Mouse (Mus musculus) CH12.LX (cell line): ENCODE measurements around the gene 2810006K23Rik. TPM values are rescaled to one million over a fixed set of nuclear protein-coding genes. Genes with fewer than 3 reads are reported as not detected.

Experiments used
- DNase-seq: peaks from one replicate; pipeline ENCODE4 v3.0.0-alpha.2; 2013; ENCODE audit errors: extremely low read depth
- H3K27ac ChIP-seq: 2 replicates; pipeline ENCODE4 v1.5.1; 2012; ENCODE audit warnings: low read depth, mild to moderate bottlenecking, control low read depth, moderate library complexity; ENCODE audit not compliant: insufficient read depth
- H3K27me3 ChIP-seq: replicated peaks from 2 replicates; pipeline ENCODE3; 2012; ENCODE audit warnings: inconsistent platforms
- H3K36me3 ChIP-seq, 2 experiments: replicated peaks in 1 of 2; 2 replicates each; pipeline versions ENCODE3 to v1.6.1; 2012; ENCODE audit warnings: inconsistent platforms in 1 of 2, low read length in 1 of 2, mild to moderate bottlenecking in 1 of 2, mixed read lengths in 1 of 2, moderate library complexity in 1 of 2; ENCODE audit not compliant: control insufficient read depth in 1 of 2, insufficient read depth in 1 of 2
- H3K4me1 ChIP-seq, 2 experiments: 2 replicates each; pipeline ENCODE4 v1.6.1; 2012; ENCODE audit warnings: inconsistent platforms in 1 of 2, moderate library complexity in 1 of 2; ENCODE audit not compliant: insufficient read depth in 2 of 2, control insufficient read depth in 1 of 2
- H3K4me2 ChIP-seq: 2 replicates; pipeline ENCODE4 v1.6.1; 2012; ENCODE audit warnings: low read depth, mild to moderate bottlenecking, control low read depth; ENCODE audit not compliant: poor library complexity, insufficient read depth, severe bottlenecking
- H3K4me3 ChIP-seq, 3 experiments: fragments of 150-350 bp in 1 of 3; sonication (generic) in 1 of 3; replicated peaks in 1 of 3; 2 replicates each; pipeline versions ENCODE3 to v1.5.1; 2011 to 2012; ENCODE audit warnings: low read depth in 2 of 3, low read length in 2 of 3, mild to moderate bottlenecking in 2 of 3, moderate library complexity in 2 of 3, control low read depth in 1 of 3, improper control_type of control experiment in 1 of 3, inconsistent platforms in 1 of 3, mixed read lengths in 1 of 3; ENCODE audit not compliant: poor library complexity in 1 of 3
- H3K79me2 ChIP-seq: replicated peaks from 2 replicates; pipeline ENCODE4 v1.6.1; 2012; ENCODE audit warnings: mild to moderate bottlenecking, moderate library complexity; ENCODE audit not compliant: control insufficient read depth, poor library complexity, insufficient read depth, severe bottlenecking; ENCODE audit errors: extremely low read depth
- H3K9ac ChIP-seq: 2 replicates; pipeline ENCODE4 v1.6.1; 2012; ENCODE audit warnings: low read depth, mild to moderate bottlenecking, control low read depth, moderate library complexity; ENCODE audit not compliant: insufficient read depth
- H3K9me3 ChIP-seq: replicated peaks from 2 replicates; pipeline ENCODE3; 2012; ENCODE audit warnings: low read length, inconsistent platforms, mixed read lengths
- BHLHE40 ChIP-seq: IDR thresholded peaks from 2 replicates; pipeline ENCODE4 v1.6.1; 2011; ENCODE audit warnings: mild to moderate bottlenecking, low read depth, low read length, improper control_type of control experiment
- CHD1 ChIP-seq: IDR thresholded peaks from 2 replicates; pipeline ENCODE4 v1.6.1; 2012; ENCODE audit warnings: low read depth, low read length, improper control_type of control experiment, inconsistent platforms
- CTCF ChIP-seq, 2 experiments: IDR thresholded peaks in 1 of 2; conservative IDR thresholded peaks in 1 of 2; 2 replicates each; pipeline ENCODE4 v1.5.1; 2011 to 2012; ENCODE audit warnings: low read depth in 2 of 2, low read length in 2 of 2, improper control_type of control experiment in 1 of 2, inconsistent platforms in 1 of 2, mild to moderate bottlenecking in 1 of 2, moderate library complexity in 1 of 2
- ELF1 ChIP-seq: IDR thresholded peaks from 2 replicates; pipeline ENCODE4 v1.6.1; 2014; ENCODE audit warnings: low read depth, mild to moderate bottlenecking, inconsistent platforms, low read length, improper control_type of control experiment
- ETS1 ChIP-seq: conservative IDR thresholded peaks from 2 replicates; pipeline ENCODE4 v1.6.1; 2012; ENCODE audit warnings: low read depth, mild to moderate bottlenecking, inconsistent platforms, low read length, improper control_type of control experiment, moderate library complexity
- IRF4 ChIP-seq: IDR thresholded peaks from 2 replicates; pipeline ENCODE4 v1.6.1; 2014; ENCODE audit warnings: low read depth, mild to moderate bottlenecking, inconsistent platforms, low read length, improper control_type of control experiment
- JUND ChIP-seq: conservative IDR thresholded peaks from 2 replicates; pipeline ENCODE4 v1.6.1; 2011; ENCODE audit warnings: low read depth, low read length, improper control_type of control experiment
- KAT2A ChIP-seq: IDR thresholded peaks from 2 replicates; pipeline ENCODE4 v1.6.1; 2012; ENCODE audit warnings: low read length, improper control_type of control experiment, inconsistent platforms; ENCODE audit not compliant: insufficient replicate concordance
- MAFK ChIP-seq: IDR thresholded peaks from 2 replicates; pipeline ENCODE4 v1.6.1; 2011; ENCODE audit warnings: low read length, improper control_type of control experiment; ENCODE audit not compliant: insufficient replicate concordance
- MAZ ChIP-seq: IDR thresholded peaks from 2 replicates; pipeline ENCODE4 v1.6.1; 2012; ENCODE audit warnings: low read depth, mild to moderate bottlenecking, inconsistent platforms, low read length, improper control_type of control experiment, moderate library complexity
- MYC ChIP-seq: IDR thresholded peaks from 2 replicates; pipeline ENCODE4 v1.6.1; 2011; ENCODE audit warnings: low read depth, mild to moderate bottlenecking, improper control_type of control experiment, low read length
- POLR2AphosphoS2 ChIP-seq: IDR thresholded peaks from 2 replicates; pipeline ENCODE4 v1.6.1; 2011; ENCODE audit warnings: low read depth, low read length, improper control_type of control experiment
- RAD21 ChIP-seq: IDR thresholded peaks from 2 replicates; pipeline ENCODE4 v1.6.1; 2011; ENCODE audit warnings: low read depth, mild to moderate bottlenecking, low read length, improper control_type of control experiment, moderate library complexity
- SIN3A ChIP-seq: IDR thresholded peaks from 2 replicates; pipeline ENCODE4 v1.6.1; 2012; ENCODE audit warnings: low read length, improper control_type of control experiment, inconsistent platforms
- SMC3 ChIP-seq: IDR thresholded peaks from 2 replicates; pipeline ENCODE4 v1.6.1; 2011; ENCODE audit warnings: low read depth, low read length, improper control_type of control experiment
- TBP ChIP-seq: conservative IDR thresholded peaks from 2 replicates; pipeline ENCODE4 v1.6.1; 2011; ENCODE audit warnings: low read depth, low read length, improper control_type of control experiment
- ZMIZ1 ChIP-seq: IDR thresholded peaks from 2 replicates; pipeline ENCODE4 v1.6.1; 2012; ENCODE audit warnings: low read depth, mild to moderate bottlenecking, inconsistent platforms, low read length, improper control_type of control experiment
- ZNF384 ChIP-seq: IDR thresholded peaks from 2 replicates; pipeline ENCODE4 v1.6.1; 2012; ENCODE audit warnings: low read depth, low read length, improper control_type of control experiment, inconsistent platforms
- dilution Hi-C: fragments of 300-500 bp; cut with MboI; formaldehyde crosslinking; loops from 2 replicates; pipeline ENCODE4 v1.14.3; 2020; ENCODE audit warnings: low sequenced_read_pairs; ENCODE audit not compliant: extremely low pct_unique_long_range_greater_than_20kb, extremely low pct_ligation_motif_present
- in situ Hi-C: fragments of 300-500 bp; cut with MboI; formaldehyde crosslinking; loops from 3 replicates; pipeline ENCODE4 v1.14.3; 2019; ENCODE audit warnings: low sequenced_read_pairs, low pct_ligation_motif_present, low pct_unique_long_range_greater_than_20kb, mixed read lengths
- polyA plus RNA-seq: library from polyadenylated mRNA; unstranded; fragments of >175 nt; gene quantifications from 2 replicates; pipeline ENCODE4 v1.2.1, GENCODE M21; 2012; ENCODE audit warnings: low read depth; ENCODE audit not compliant: insufficient read length
- total RNA-seq, 2 experiments: library from RNA; depleted of rRNA; stranded (reverse); fragments of 300-350 nt in 1 of 2; fragments of >200 nt in 1 of 2; gene quantifications; 2 replicates each; pipeline ENCODE4 v1.2.3; 2012 to 2014

2810006K23Rik gene
- total and polyA plus RNA-seq, 3 experiments, result 6.3 to 8.9 (median 8.2) TPM

DNA sequence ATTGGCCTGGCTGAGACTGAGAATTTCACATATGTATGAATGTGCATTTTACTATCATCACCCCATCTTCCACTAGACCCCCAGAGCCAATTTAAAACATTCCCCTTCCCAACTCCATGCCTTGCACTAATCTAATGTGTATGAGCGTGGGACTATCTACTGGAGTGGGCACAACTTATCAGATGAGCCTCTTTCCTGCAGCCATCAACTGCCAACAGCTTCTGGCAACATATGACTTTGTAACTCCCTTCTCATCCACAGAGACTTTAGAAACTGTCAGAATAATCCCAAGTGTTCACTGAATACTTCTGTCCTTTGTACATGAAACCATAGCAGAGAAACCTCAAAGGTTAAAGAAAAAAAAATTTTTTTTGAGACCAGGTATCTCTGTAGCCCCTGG is 52.2 kb downstream of the 2810006K23Rik start:
- no peak overlapping the region for H3K27ac ChIP-seq
- no peaks in the 10 kb centered on the region for H3K9me3 ChIP-seq
- dilution Hi-C loops, result no loop called here
- no peaks in the 10 kb centered on the region for H3K79me2 ChIP-seq
- in situ Hi-C loops, result no loop called here
- H3K36me3 ChIP-seq, result peaks cover 56 to 85% of the 10 kb centered on the region in 2 experiments
- H3K4me1 ChIP-seq, result no peaks in the 10 kb centered on the region
- no peak for TF ChIP-seq BHLHE40
- TF ChIP-seq CHD1, result no peak
- TF ChIP-seq SMC3, result no peak
- no peak for TF ChIP-seq JUND
- no peak for TF ChIP-seq ETS1
- TF ChIP-seq ZMIZ1, result no peak
- TF ChIP-seq KAT2A, result no peak
- TF ChIP-seq POLR2AphosphoS2, result no peak
- no peak for TF ChIP-seq ELF1
- no peak for TF ChIP-seq MAZ
- TF ChIP-seq IRF4, result no peak
- H3K27me3 ChIP-seq, result no peaks in the 10 kb centered on the region
- H3K9ac ChIP-seq, result no peak overlapping the region
- H3K4me2 ChIP-seq, result no peak overlapping the region
- H3K4me3 ChIP-seq, result no peak overlapping the region
- no peak for DNase-seq

GRCm38 (mm10) chr5:124387932-124388331 is 60.0 kb downstream of the 2810006K23Rik start:
- TF ChIP-seq IRF4, result no peak
- no peak for TF ChIP-seq TBP
- TF ChIP-seq RAD21, result peak; percentile 54
- TF ChIP-seq ZNF384, result no peak
- peak; percentile 31 to 56; a peak in 2 of 4 replicates for TF ChIP-seq CTCF (conservative IDR thresholded peaks at IDR 0.05 in 1 of 2, IDR thresholded peaks at IDR 0.05 in 1 of 2; ENCODE audit: low read depth in 2 of 2, low read length in 2 of 2)
- no peak for TF ChIP-seq ELF1
- TF ChIP-seq MAFK, result no peak
- TF ChIP-seq SIN3A, result no peak
- no peak for TF ChIP-seq MYC
- H3K4me1 ChIP-seq, result no peaks in the 10 kb centered on the region
- no peak overlapping the region for H3K27ac ChIP-seq
- no peak overlapping the region for H3K9ac ChIP-seq
- in situ Hi-C loops (no loop called here), dilution Hi-C loops (no loop called here)
- H3K27me3 ChIP-seq, result no peaks in the 10 kb centered on the region
- H3K4me3 ChIP-seq, result no peak overlapping the region
- H3K36me3 ChIP-seq, result peaks cover 54 to 91% of the 10 kb centered on the region in 2 experiments
- H3K4me2 ChIP-seq, result no peak overlapping the region
- no peaks in the 10 kb centered on the region for H3K9me3 ChIP-seq
- H3K79me2 ChIP-seq, result 0 out of 2 replicates have a peak, but pooled peaks cover 2% of the 10 kb centered on the region
- DNase-seq, result peak; percentile 19

Other genes with a start within 250 kb of the 2810006K23Rik start
- gene Abcb9, start 232.3 kb upstream of the 2810006K23Rik start, total RNA-seq (2012; rRNA removed), result 0.63 and 0.98 TPM in 2 replicates
- gene Abcb9, start 232.3 kb upstream of the 2810006K23Rik start, total RNA-seq (2014; rRNA removed), result 0.41 and 0.44 TPM in 2 replicates
- gene Abcb9, start 232.3 kb upstream of the 2810006K23Rik start, polyA plus RNA-seq, result 1.1 and 1.4 TPM in 2 replicates
- 24.9 and 25.5 TPM in 2 replicates for gene Ogfod2, start 215.8 kb upstream of the 2810006K23Rik start, total RNA-seq (2012; rRNA removed)
- gene Ogfod2, start 215.8 kb upstream of the 2810006K23Rik start, total RNA-seq (2014; rRNA removed), result 19.3 and 20.0 TPM in 2 replicates
- 19.6 and 24.0 TPM in 2 replicates for gene Ogfod2, start 215.8 kb upstream of the 2810006K23Rik start, polyA plus RNA-seq
- gene Arl6ip4, start 212.0 kb upstream of the 2810006K23Rik start, total RNA-seq (2012; rRNA removed), result 63.2 and 78.0 TPM in 2 replicates
- 33.5 and 37.2 TPM in 2 replicates for gene Arl6ip4, start 212.0 kb upstream of the 2810006K23Rik start, total RNA-seq (2014; rRNA removed)
- 130 and 166 TPM in 2 replicates for gene Arl6ip4, start 212.0 kb upstream of the 2810006K23Rik start, polyA plus RNA-seq
- gene Pitpnm2, start 78.3 kb upstream of the 2810006K23Rik start, total RNA-seq (2012; rRNA removed), result 5.0 and 5.3 TPM in 2 replicates
- 1.0 and 1.7 TPM in 2 replicates for gene Pitpnm2, start 78.3 kb upstream of the 2810006K23Rik start, total RNA-seq (2014; rRNA removed)
- gene Pitpnm2, start 78.3 kb upstream of the 2810006K23Rik start, polyA plus RNA-seq, result 8.0 and 11.9 TPM in 2 replicates
- 5.6 and 5.7 TPM in 2 replicates for gene Mphosph9, start 117 bp upstream of the 2810006K23Rik start, total RNA-seq (2012; rRNA removed)
- gene Mphosph9, start 117 bp upstream of the 2810006K23Rik start, total RNA-seq (2014; rRNA removed), result 6.9 and 8.0 TPM in 2 replicates
- gene Mphosph9, start 117 bp upstream of the 2810006K23Rik start, polyA plus RNA-seq, result 7.8 and 9.8 TPM in 2 replicates
- 90.4 and 134 TPM in 2 replicates for gene Cdk2ap1, start 35.0 kb downstream of the 2810006K23Rik start, total RNA-seq (2012; rRNA removed)
- gene Cdk2ap1, start 35.0 kb downstream of the 2810006K23Rik start, total RNA-seq (2014; rRNA removed), result 170 and 179 TPM in 2 replicates
- 287 and 323 TPM in 2 replicates for gene Cdk2ap1, start 35.0 kb downstream of the 2810006K23Rik start, polyA plus RNA-seq
- 38.3 and 44.2 TPM in 2 replicates for gene Sbno1, start 97.9 kb downstream of the 2810006K23Rik start, total RNA-seq (2012; rRNA removed)
- gene Sbno1, start 97.9 kb downstream of the 2810006K23Rik start, total RNA-seq (2014; rRNA removed), result 32.4 and 35.0 TPM in 2 replicates
- 48.5 and 52.3 TPM in 2 replicates for gene Sbno1, start 97.9 kb downstream of the 2810006K23Rik start, polyA plus RNA-seq
- gene Kmt5a, start 111.8 kb downstream of the 2810006K23Rik start, total RNA-seq (2012; rRNA removed), result 55.3 and 64.6 TPM in 2 replicates
- 60.9 and 62.8 TPM in 2 replicates for gene Kmt5a, start 111.8 kb downstream of the 2810006K23Rik start, total RNA-seq (2014; rRNA removed)
- gene Kmt5a, start 111.8 kb downstream of the 2810006K23Rik start, polyA plus RNA-seq, result 151 and 154 TPM in 2 replicates
- 393 and 482 TPM in 2 replicates for gene Rilpl2, start 150.3 kb downstream of the 2810006K23Rik start, total RNA-seq (2012; rRNA removed)
- 415 and 425 TPM in 2 replicates for gene Rilpl2, start 150.3 kb downstream of the 2810006K23Rik start, total RNA-seq (2014; rRNA removed)
- 354 and 405 TPM in 2 replicates for gene Rilpl2, start 150.3 kb downstream of the 2810006K23Rik start, polyA plus RNA-seq
- 23.3 and 27.4 TPM in 2 replicates for gene Snrnp35, start 155.0 kb downstream of the 2810006K23Rik start, total RNA-seq (2012; rRNA removed)
- 13.9 and 14.9 TPM in 2 replicates for gene Snrnp35, start 155.0 kb downstream of the 2810006K23Rik start, total RNA-seq (2014; rRNA removed)
- gene Snrnp35, start 155.0 kb downstream of the 2810006K23Rik start, polyA plus RNA-seq, result 29.0 and 36.3 TPM in 2 replicates
- 4.6 and 5.7 TPM in 2 replicates for gene Rilpl1, start 203.3 kb downstream of the 2810006K23Rik start, total RNA-seq (2012; rRNA removed)
- gene Rilpl1, start 203.3 kb downstream of the 2810006K23Rik start, total RNA-seq (2014; rRNA removed), result 1.8 and 3.1 TPM in 2 replicates
- 5.4 and 6.1 TPM in 2 replicates for gene Rilpl1, start 203.3 kb downstream of the 2810006K23Rik start, polyA plus RNA-seq
- 205 and 319 TPM in 2 replicates for gene Tmed2, start 212.6 kb downstream of the 2810006K23Rik start, total RNA-seq (2012; rRNA removed)
- 769 and 796 TPM in 2 replicates for gene Tmed2, start 212.6 kb downstream of the 2810006K23Rik start, total RNA-seq (2014; rRNA removed)
- gene Tmed2, start 212.6 kb downstream of the 2810006K23Rik start, polyA plus RNA-seq, result 280 and 301 TPM in 2 replicates
- 18.2 and 20.2 TPM in 2 replicates for gene Ddx55, start 224.8 kb downstream of the 2810006K23Rik start, total RNA-seq (2012; rRNA removed)
- 15.1 and 15.7 TPM in 2 replicates for gene Ddx55, start 224.8 kb downstream of the 2810006K23Rik start, total RNA-seq (2014; rRNA removed)
- gene Ddx55, start 224.8 kb downstream of the 2810006K23Rik start, polyA plus RNA-seq, result 25.8 and 25.9 TPM in 2 replicates